Mouse (Mus musculus): ENCODE data around the gene Vmn2r39. TPM values are rescaled to one million over a fixed set of nuclear protein-coding genes. Genes with fewer than 3 reads are reported as not detected.
"Not testable (repeated sequence)": the region's sequence is repeated elsewhere in the genome, so short reads cannot be mapped to it uniquely, and the experiment has no call there.

Vmn2r39 gene
- total RNA-seq (2015; ENCODE audit: low replicate concordance) (not detected in 2 replicates), total RNA-seq (2017; ENCODE audit: low replicate concordance) (not detected in 2 replicates)

GRCm38 (mm10) chr7:9030698-9031097 is at the start of gene Vmn2r39:
Gene Vmn2r39 (minus strand): TSS chr7:9030798.
- ATAC-seq (replicated peaks; ENCODE audit: low FRiP score, poor library complexity, severe bottlenecking): not testable (repeated sequence)

DNA sequence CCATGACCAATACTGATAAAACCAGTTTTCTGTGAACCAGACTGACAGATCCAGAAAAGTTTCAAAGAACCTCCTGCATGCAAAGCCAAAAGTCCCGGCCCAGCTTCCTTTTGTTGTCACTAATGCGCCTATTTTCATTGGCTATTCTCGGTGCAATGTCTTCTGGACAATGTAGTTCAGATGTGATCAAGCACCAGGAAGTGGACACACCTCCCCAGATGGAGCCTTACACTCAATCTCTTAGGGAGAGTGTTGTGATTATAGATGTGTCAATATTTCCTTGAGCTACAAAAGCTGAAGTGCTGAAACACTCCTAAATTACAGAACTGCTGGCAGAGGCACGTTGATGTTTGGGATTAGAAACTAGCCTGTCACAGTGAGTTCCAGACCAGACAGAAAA is 34.8 kb upstream of the Vmn2r39 start:
- ATAC-seq (replicated peaks; ENCODE audit: low FRiP score, poor library complexity, severe bottlenecking): not testable (repeated sequence)

Other genes starting within 250 kb of the Vmn2r39 start
- not detected in 2 replicates for gene Vmn2r40, start 99.4 kb downstream of the Vmn2r39 start, total RNA-seq (2015; ENCODE audit: low replicate concordance)
- not detected in 2 replicates for gene Vmn2r40, start 99.4 kb downstream of the Vmn2r39 start, total RNA-seq (2017; ENCODE audit: low replicate concordance)
- not detected in 2 replicates for gene Vmn2r38, start 67.1 kb upstream of the Vmn2r39 start, total RNA-seq (2015; ENCODE audit: low replicate concordance)
- gene Vmn2r38, start 67.1 kb upstream of the Vmn2r39 start, total RNA-seq (2017; ENCODE audit: low replicate concordance): not detected in 2 replicates
- gene Vmn2r37, start 192.9 kb upstream of the Vmn2r39 start, total RNA-seq (2015; ENCODE audit: low replicate concordance): not detected in 2 replicates
- not detected in 2 replicates for gene Vmn2r37, start 192.9 kb upstream of the Vmn2r39 start, total RNA-seq (2017; ENCODE audit: low replicate concordance)